Mouse (Mus musculus) liver, adult 2 months (tissue): ENCODE measurements at regions not wholly inside any gene's neighbourhood (a gene's known extent, or its start where the extent isn't known, plus 50 kb on each side); places are given as distances from the start of the nearest gene placed in this dataset.

Source experiments
- DNase-seq: peaks from one replicate; pipeline ENCODE4 v3.0.0-alpha.2; 2011; ENCODE audit warnings: low read depth, low spot score; ENCODE audit errors: extremely low read depth
- H3K27ac ChIP-seq: fragments of 200-500 bp; replicated peaks from 2 replicates; pipeline ENCODE4 v1.5.1; 2012; ENCODE audit warnings: low read depth, mild to moderate bottlenecking, control low read depth, inconsistent platforms, low read length; ENCODE audit not compliant: insufficient read depth
- H3K27me3 ChIP-seq: fragments of 200-500 bp; 2 replicates; pipeline ENCODE4 v1.6.1; 2012; ENCODE audit warnings: mild to moderate bottlenecking, moderate library complexity, low read length, inconsistent platforms; ENCODE audit not compliant: control insufficient read depth, insufficient read depth
- H3K36me3 ChIP-seq: fragments of 200-500 bp; 2 replicates; pipeline ENCODE4 v1.6.1; 2012; ENCODE audit warnings: low read length, inconsistent platforms; ENCODE audit not compliant: control insufficient read depth, insufficient read depth
- H3K4me1 ChIP-seq: fragments of 200-500 bp; 2 replicates; pipeline ENCODE4 v1.6.1; 2011; ENCODE audit warnings: low read length; ENCODE audit not compliant: control insufficient read depth, insufficient read depth
- H3K4me3 ChIP-seq: fragments of 200-500 bp; 2 replicates; pipeline ENCODE4 v1.5.1; 2011; ENCODE audit warnings: low read depth, mild to moderate bottlenecking, control low read depth, low read length, moderate library complexity; ENCODE audit not compliant: insufficient read depth
- H3K79me2 ChIP-seq: fragments of 200-500 bp; 2 replicates; pipeline ENCODE4 v1.6.1; 2012; ENCODE audit warnings: inconsistent platforms, mild to moderate bottlenecking, low read length, moderate library complexity; ENCODE audit not compliant: control insufficient read depth, insufficient read depth
- H3K9ac ChIP-seq: fragments of 200-500 bp; 2 replicates; pipeline ENCODE4 v1.6.1; 2012; ENCODE audit warnings: low read depth, mild to moderate bottlenecking, control low read depth, inconsistent platforms, low read length
- CTCF ChIP-seq: fragments of 200-500 bp; IDR thresholded peaks from 2 replicates; pipeline ENCODE4 v1.5.1; 2011; ENCODE audit warnings: low read depth, low read length, control low read depth
- POLR2A ChIP-seq: fragments of 200-500 bp; IDR thresholded peaks from 2 replicates; pipeline ENCODE4 v1.6.1; 2011; ENCODE audit warnings: low read length, control low read depth; ENCODE audit not compliant: insufficient read depth; ENCODE audit errors: extremely low read depth
- WGBS: fragments of 180-500 bp; shearing (Covaris S2); methylation state at CpG from one replicate; pipeline ENCODE4 v1.1.7; 2018; 5-methylcytosine and 5-hydroxymethylcytosine counted together

DNA sequence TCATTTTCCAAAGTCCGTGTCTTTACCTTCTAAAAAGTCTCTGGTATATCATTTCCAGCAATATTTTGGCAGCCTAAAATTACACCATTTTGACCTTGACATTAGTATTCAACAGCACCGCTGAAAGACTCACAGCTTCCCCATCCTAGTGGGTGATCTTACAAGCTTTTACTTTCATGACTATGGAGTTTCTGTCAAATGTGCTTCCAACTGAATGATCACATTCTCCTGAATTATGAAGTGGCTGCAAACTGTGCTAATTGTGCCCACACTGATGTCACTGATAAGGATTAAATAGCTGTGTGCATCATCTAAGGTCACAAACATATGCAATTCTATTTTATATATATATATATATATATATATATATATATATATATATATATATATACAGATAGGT lies 955.5 kb upstream of the Tenm3 start:
- Histone ChIP-seq H3K27me3 (no peaks in the 10 kb centered on the region), H3K27ac (no peak overlapping the region), H3K4me3 (no peak overlapping the region), H3K9ac (no peak overlapping the region), H3K79me2 (no peaks in the 10 kb centered on the region), H3K36me3 (no peaks in the 10 kb centered on the region), H3K4me1 (no peaks in the 10 kb centered on the region)
- no peak for DNase-seq
- TF ChIP-seq CTCF (no peak), POLR2A (no peak)
- 80% methylated on average over 2 of the region's 2 CpGs for WGBS

DNA sequence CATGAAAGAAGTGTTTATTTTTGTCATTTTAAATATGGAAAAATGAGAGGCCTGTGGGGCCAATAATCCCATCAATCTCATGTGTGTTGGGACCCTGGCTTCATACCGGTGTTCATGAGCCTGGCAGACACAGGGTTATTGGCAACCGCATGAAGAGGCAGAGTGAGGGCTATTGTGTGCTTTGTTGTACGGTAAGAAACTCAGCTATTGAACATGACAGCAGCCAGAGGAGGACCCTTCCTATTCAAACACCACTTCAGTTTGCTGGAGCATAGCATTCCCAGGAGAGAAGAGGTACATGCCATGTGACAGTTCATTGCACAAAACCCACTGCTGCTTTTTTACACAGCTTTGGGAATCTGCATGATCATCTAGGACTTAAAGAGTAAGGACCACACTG lies 953.0 kb upstream of the Tenm3 start:
- no peaks in the 10 kb centered on the region for H3K4me1 ChIP-seq
- no peaks in the 10 kb centered on the region for H3K36me3 ChIP-seq
- 85% methylated on average over 3 of the region's 3 CpGs for WGBS
- no peak overlapping the region for H3K27ac ChIP-seq
- DNase-seq = no peak
- no peak overlapping the region for H3K4me3 ChIP-seq
- no peak overlapping the region for H3K9ac ChIP-seq
- TF ChIP-seq POLR2A = no peak
- no peak for TF ChIP-seq CTCF
- no peaks in the 10 kb centered on the region for H3K79me2 ChIP-seq
- no peaks in the 10 kb centered on the region for H3K27me3 ChIP-seq

DNA sequence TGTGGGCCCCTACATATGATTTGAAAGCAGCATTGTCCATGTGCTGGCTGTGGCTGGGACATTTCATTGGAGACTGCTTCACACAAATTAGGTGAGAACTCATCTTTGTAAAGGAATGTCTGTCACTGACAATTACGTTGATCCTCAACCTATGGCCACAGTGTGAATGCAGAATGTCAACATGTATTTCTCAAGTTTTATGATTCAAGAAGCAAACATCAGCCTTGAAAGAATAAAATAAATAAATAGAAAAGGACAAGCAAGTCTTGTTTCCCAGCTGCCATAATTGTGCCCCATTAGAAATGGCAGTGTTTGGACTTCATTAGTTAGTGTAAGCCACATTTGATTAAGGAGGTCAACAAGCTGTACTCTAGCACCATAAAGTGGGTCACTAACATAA lies 950.7 kb upstream of the Tenm3 start:
- Histone ChIP-seq H3K9ac (no peak overlapping the region), H3K27me3 (no peaks in the 10 kb centered on the region), H3K27ac (no peak overlapping the region), H3K4me3 (no peak overlapping the region), H3K36me3 (no peaks in the 10 kb centered on the region), H3K79me2 (no peaks in the 10 kb centered on the region), H3K4me1 (no peaks in the 10 kb centered on the region)
- TF ChIP-seq CTCF (no peak), POLR2A (no peak)
- DNase-seq = no peak
- 67% methylated on average over 1 of the region's 1 CpGs for WGBS

DNA sequence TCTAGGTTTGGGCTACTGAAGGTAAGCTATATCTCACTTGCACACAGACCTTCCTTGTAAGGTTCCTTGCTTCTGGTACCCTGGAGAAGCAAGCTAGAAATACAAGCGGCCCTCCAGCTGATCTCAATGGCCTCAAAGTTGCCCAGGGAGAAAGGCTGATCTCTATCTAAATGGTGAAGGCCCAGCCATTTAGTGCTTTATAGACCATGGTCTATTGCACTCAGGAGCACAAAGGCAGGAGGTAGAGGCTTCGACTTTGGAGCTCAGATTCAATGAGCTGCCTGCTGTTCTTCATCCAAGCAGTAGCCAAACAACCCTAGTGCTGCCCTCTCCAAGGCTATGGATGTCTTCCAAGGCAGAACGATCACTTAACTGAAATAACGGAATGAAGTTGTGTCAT lies 926.1 kb upstream of the Tenm3 start:
- no peak overlapping the region for H3K9ac ChIP-seq
- WGBS = 75% methylated on average over 4 of the region's 4 CpGs
- no peak for DNase-seq

DNA sequence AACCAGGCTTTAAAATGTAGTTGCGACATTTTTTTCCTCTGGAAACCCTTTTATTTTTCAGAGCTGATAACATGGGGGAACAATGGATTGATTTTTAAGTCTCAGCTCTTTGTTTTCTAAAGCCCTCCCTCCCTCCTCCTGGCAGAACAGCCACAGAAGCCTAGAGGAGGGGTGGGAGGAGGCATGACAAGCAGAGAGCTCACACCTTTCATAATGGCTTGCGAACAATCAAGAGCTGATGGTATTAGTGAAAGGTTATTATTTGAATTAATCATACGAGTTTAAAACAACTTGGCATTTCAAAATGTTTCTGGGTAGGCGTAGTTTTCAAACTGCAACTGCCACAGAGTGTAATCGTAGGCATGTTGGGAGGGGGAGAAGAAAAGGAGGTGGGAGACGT lies 894.3 kb upstream of the Tenm3 start:
- no peak overlapping the region for H3K9ac ChIP-seq
- H3K4me1 ChIP-seq = no peaks in the 10 kb centered on the region
- no peaks in the 10 kb centered on the region for H3K36me3 ChIP-seq
- 55% methylated on average over 6 of the region's 6 CpGs for WGBS
- TF ChIP-seq CTCF (no peak), POLR2A (no peak)
- no peaks in the 10 kb centered on the region for H3K79me2 ChIP-seq
- no peaks in the 10 kb centered on the region for H3K27me3 ChIP-seq
- H3K27ac ChIP-seq = no peak overlapping the region
- DNase-seq = no peak
- H3K4me3 ChIP-seq = no peak overlapping the region

More for the DNA sequence above, 926.1 kb upstream of the Tenm3 start:
- no peak overlapping the region for H3K4me3 ChIP-seq
- no peaks in the 10 kb centered on the region for H3K27me3 ChIP-seq
- no peak overlapping the region for H3K27ac ChIP-seq
- no peaks in the 10 kb centered on the region for H3K4me1 ChIP-seq
- H3K79me2 ChIP-seq = no peaks in the 10 kb centered on the region
- TF ChIP-seq POLR2A = no peak
- no peak for TF ChIP-seq CTCF
- H3K36me3 ChIP-seq = no peaks in the 10 kb centered on the region

DNA sequence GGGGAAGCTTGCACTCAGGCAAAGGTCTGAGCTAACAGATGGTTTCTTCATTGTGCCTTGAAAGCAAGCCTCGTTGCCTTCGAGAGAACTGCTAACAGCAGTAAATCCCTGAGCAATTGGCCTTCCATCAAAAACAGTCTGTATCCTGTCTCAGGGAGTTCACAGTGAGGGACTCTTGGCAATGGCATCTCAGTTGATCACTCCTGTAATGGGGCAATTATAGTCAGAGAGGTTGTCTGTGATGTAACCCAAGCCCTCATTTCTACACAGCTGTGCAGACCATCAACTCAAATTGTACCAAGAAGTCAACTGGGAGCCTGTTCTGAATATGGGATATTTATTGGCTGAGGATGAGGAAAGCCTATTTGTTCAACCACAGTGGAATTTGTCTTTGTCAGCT lies 885.4 kb upstream of the Tenm3 start:
- Histone ChIP-seq H3K4me1 (no peaks in the 10 kb centered on the region), H3K9ac (no peak overlapping the region), H3K27me3 (no peaks in the 10 kb centered on the region), H3K4me3 (no peak overlapping the region), H3K79me2 (no peaks in the 10 kb centered on the region), H3K27ac (no peak overlapping the region), H3K36me3 (no peaks in the 10 kb centered on the region)
- WGBS = 70% methylated on average over 2 of the region's 2 CpGs
- no peak for TF ChIP-seq POLR2A
- no peak for TF ChIP-seq CTCF
- no peak for DNase-seq

DNA sequence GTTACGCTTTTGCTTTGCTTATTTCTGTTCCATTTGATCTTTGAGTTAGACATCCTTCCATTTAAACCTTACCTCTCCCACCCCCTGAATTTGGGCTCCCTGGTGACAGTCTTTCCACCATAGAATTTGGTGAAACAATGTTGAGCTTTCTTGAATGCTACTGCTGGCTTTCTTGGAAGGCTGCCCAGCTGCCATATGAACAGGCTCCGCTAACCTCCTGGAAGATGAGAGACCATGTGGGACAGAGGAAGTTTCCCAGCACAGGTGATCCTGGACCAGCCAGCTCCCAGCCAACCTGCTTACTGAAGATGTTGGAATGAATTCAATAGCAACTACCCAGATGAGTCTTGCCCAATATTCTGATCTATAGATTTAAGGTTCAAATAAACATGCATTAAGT lies 868.6 kb upstream of the Tenm3 start:
- Histone ChIP-seq H3K27ac (no peak overlapping the region), H3K9ac (no peak overlapping the region), H3K4me1 (no peaks in the 10 kb centered on the region), H3K27me3 (no peaks in the 10 kb centered on the region), H3K79me2 (no peaks in the 10 kb centered on the region), H3K4me3 (no peak overlapping the region), H3K36me3 (no peaks in the 10 kb centered on the region)
- no peak for DNase-seq
- 81% methylated on average over 2 of the region's 2 CpGs for WGBS
- TF ChIP-seq POLR2A (no peak), CTCF (no peak)
